Mouse (Mus musculus): ENCODE results near the gene Ppfia4. TPM values are rescaled to one million over a fixed set of nuclear protein-coding genes. Genes with fewer than 3 reads are reported as not detected.

Ppfia4 gene
- polyA plus RNA-seq, 1 experiment = 7.2 TPM

DNA sequence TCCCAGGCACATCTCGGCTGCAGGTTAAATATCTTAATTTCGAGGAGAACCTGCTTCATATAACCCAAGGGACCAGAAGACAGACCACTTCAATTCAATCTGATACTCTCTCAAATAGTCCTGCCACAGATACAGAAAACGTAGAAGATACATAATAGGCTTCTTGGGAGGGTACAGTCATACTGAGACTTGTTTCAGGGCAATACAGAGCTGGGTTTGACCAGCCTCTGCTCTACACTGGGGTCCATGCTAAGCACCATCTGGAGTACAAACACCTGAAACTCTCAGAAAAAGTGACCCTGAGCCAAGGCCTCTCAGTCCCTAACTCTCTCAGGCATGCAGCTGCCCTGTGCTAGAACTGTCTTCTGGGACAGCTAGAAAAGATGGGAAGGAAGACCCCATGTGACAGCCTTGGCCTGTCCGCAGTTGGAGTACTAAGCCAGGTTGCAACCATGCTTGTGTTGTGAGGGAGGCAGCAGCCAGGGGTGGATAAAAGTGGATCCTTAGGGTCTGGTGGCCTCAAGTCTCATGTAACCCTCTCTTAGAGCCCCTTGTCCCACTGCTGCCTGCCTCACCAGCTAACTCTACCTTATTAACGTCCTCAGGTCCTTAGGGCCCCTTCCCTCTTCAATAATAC is 9.0 kb upstream of the Ppfia4 start:
- DNase-seq (ENCODE audit: low read depth, low spot score) = no peak
- 80% methylated on average over 5 of the region's 5 CpGs for WGBS

DNA sequence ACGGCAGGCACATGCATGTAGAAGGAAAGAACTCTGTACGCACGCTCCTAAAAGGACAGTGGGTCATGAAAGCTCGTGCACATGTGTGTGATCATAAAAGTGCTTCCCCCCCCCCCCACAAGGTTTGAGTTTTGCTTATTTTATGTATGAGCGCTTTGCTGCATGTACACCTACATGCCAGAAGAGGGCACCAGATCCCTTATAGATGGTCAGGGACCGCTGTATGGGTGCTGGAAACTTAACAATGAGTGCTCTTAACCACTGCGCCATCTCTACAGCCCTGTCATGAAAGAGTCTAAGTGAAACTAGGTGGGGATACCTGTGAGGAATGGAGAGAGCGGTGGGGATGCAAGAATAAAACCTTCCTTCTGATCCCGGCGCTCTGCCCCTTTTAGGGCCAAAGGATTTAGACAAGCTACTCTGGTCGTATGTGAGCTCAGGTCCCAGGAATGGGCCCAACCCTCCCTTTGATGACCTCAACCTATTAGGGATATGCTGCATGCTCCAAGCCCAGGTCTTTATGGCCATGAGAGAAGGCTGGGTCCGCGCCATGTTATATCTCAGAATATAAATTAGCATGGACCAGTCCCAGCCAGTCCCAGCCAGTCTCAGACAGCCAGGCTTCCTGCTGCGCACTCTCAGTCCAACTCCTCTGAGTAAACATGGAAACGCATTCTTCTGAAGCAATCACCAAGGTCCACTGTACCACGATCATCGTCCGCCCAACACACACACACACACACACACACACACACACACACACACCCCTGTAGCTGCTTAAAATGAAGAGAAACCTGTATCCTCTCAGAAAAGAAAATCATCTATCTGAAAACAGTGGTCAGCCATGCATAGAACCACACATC is 7.3 kb upstream of the Ppfia4 start:
- 88% methylated on average over 18 of the region's 18 CpGs for WGBS
- DNase-seq (ENCODE audit: low read depth, low spot score) = no peak

DNA sequence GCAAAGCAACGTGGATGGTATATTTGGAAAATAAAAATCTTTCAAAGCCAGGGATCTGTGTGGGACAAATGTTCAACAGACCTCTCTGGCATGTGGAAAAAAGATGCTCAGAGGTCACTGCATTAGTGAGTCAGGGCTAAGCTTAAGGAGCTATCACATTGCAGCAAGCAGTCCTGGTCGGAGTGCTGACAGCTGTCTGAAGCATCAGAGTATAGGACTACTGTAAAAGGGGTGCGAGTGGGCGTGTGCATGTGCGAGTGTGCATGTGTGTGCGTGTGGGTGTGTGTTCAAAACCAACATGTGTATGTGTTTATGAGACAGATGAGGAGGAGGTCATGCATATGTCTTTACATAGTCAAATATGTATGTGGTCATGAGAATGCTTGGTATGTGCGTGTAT is 6.4 kb upstream of the Ppfia4 start:
- 90% methylated on average over 7 of the region's 7 CpGs for WGBS
- no peak for DNase-seq (ENCODE audit: low read depth, low spot score)

DNA sequence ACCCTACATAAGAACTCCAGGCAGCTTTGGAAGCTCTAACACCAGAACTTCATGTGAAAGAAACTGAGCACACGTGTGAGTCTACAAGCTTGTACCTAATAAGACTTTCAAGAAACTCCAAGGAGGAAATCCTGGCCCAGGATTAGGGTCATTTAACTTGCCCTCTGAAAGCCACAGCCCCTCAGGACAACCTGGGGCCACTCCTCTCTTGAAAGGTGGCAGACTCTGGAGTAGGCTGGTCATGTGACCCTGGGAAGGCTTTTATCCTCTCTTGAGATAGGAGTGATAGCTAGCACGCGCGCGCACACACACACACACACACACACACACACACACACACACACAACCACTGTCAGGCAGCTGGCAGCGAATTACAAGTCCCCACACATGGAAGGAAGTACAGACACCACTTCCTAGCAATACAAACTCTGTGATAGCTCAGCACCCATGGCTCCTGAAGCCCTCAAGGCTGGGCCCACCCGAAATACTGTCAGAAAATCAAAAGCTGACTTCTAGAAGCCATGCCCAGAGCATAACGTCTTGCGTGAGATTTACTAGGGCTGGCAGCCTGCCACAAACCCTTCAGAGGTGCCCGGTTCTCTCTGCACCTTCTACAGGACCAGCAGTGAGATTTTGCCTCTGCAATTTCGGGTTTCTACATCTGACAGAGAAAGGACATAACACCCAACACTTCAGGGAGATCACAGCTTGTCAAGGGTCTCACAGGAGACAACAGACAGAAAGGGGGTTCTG is 4.4 kb upstream of the Ppfia4 start:
- 38% methylated on average over 11 of the region's 11 CpGs for WGBS
- no peak for DNase-seq (ENCODE audit: low read depth, low spot score)

DNA sequence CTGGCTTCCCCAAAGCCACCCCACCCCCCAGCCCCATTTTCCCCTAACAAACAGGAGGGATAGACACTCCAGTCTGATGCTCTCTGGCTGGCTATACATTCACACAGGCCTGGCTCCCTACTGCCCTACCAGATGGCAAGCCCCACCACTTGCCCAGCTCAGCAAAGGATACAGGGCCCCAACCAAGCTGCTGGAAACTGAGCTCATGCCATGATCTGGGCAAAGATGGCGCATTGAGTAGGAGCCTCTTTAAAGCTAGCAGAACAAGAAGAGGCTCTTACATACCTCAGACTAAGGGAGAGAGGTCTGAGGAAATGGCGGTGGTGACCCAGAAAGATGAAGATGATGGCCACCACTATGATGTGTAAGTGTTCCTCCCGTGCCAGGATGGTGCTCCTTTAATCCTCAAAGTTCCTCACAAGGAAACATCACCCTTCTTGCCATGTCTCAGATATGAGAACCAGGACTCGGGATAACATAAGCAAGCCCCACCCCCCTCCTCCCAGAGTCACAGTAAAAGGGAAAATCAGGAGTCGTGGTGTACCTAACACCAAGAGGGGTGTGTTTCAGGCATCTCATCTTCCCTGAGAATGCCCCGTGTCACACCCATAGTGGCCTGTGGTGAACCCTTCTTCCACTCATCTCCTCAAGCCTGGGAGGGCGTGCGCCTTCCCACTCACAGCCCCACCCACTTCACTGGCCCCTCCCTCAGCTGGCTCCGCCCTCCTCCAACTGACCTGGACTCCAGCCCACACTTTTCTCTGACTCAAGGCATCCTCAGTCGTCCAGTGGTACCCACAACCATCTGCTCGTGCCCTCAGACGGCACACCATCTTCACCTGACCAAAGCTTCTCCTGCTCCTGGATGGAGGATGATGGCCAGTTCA is 3.4 kb upstream of the Ppfia4 start:
- no peak for DNase-seq (ENCODE audit: low read depth, low spot score)
- WGBS = 67% methylated on average over 12 of the region's 12 CpGs

DNA sequence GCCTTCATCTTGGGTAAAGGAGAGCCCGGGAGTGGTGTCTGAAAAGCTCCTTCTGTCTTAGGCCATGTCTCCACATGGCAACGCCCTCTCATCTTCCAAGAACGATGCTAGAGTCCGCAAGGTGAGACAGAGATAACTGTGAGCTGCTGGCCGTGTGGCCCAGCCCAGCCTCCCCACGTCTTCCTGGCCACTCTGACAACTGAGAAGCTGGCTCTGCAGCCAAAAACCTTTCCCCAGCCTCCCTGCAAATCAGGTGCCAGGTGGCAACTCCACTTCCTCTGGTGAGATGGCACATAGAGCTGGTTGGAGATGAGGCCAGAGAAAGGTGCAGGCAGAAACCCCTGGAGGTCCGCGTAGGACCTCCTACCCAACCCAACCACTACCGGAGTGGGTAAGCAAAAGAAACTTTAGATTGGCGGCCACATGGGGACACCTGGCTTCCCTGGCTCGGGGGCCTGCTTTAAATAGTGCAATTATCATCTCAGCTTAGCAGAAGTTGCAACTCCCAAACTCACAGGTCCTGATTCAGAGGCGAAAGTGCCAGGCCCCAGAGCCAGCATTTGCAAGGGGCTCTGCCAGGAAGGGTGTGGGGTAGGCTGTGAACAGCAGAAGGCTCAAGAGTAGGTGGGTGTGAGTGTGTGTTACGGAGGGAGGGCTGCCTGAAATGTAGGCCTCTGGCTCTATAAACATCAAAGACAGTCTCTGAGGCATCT is 2.6 kb upstream of the Ppfia4 start:
- 76% methylated on average over 13 of the region's 13 CpGs for WGBS
- no peak for DNase-seq (ENCODE audit: low read depth, low spot score)

DNA sequence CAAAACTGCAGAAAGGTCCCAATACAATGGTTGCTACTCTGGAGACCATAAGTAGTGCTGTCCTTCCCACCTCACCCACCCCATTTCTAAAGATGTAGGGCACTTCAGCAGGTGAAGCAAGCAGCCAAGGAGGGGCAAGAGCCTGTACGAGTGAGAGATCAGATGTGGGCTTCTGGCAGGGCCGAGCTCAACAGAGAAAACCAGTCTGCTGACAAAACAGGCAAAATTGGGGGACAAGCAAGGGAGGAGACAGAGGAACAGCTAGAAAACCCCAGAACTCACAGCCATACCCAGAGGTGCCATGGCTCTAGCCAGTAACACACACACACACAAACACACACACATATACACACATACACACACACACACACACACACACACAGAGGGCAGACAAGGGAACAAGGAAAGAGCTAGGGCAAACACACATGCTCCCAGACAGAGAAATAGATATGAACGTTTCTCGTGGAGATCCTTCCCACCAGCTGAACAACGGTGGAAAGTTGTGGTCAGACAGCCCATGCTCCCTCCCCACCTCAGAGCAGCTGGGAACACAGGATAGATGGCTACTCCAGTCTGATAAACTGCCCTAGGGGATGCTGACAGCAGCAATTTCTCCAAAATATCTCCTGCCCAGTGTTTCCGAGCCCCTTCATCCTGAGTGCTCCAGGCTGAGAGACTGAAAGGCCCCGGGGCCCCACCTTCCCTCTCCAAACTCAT is 1.5 kb upstream of the Ppfia4 start:
- 68% methylated on average over 7 of the region's 7 CpGs for WGBS
- DNase-seq (ENCODE audit: low read depth, low spot score) = no peak

DNA sequence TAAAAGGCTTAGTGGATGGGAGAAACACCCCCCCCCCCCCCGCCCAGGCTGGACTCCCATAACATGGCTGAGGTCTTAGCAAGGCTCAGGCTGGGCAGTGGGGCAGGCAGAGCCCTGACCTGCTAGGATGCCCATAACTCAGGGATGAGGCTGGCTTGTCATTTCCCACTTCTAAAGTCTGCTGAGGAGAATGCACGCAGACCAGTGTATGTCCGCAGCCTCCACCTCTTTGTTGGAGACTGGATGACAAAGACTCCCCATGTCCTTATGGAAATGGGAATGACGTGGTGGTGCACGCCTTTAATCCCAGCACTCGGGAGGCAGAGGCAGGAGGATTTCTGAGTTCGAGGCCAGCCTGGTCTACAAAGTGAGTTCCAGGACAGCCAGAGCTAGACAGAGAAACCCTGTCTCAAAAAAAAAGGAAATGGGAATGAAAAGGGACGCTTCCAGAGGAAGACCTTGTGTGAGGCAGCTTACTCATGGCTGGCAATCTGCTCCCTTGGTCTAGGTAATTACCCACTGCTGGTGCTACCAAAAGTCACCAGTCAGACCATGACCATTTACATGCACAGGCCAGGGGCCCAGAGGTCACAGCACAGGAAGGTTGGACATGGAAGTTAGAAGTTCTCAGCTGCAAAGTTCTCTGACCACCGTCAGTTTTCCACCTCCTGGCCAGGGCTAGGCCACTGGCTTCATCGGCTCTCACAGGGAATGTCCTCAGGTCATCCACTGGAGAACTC is 813 bp upstream of the Ppfia4 start:
- DNase-seq (ENCODE audit: low read depth, low spot score) = no peak
- 87% methylated on average over 10 of the region's 10 CpGs for whole genome bisulfite sequencing

DNA sequence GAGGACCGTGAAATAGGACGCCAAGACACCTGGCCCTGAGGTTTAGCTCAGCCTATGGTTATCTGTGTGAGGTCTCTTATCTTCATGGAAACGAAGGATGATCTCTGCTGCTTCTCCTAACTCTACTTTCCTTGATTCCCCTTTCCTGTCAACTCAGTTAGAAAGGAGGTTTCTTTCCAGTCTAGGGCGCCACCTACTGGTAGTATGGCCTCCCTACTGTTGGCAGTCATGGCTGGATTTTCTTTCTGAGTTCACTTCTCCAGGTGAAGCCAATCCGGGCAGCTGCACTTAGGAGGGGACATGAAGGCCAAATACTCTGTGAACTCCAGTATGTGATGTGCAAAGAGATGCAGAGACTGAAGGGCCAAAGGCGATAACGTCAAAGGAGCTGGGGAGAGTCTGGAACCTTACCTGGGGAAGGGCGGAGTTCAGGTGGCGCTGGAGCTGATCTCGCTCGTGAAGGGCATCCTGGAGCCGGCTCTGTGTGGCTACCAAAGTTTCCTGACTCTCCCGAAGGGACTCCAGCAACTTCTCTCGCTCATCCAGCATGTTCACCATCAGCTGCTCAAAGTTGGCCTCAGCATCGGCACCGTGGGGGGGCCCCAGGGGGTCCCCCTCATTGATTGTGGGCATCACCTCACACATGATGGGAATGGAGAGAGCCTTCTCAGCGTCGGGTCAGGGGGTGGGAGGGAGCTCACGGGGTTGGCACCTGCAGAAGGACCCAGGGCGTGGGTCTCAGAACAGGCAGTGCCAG is 671 bp downstream of the Ppfia4 start:
- peak; percentile 64 for DNase-seq (ENCODE audit: low read depth, low spot score)
- 40% methylated on average over 20 of the region's 20 CpGs for WGBS

DNA sequence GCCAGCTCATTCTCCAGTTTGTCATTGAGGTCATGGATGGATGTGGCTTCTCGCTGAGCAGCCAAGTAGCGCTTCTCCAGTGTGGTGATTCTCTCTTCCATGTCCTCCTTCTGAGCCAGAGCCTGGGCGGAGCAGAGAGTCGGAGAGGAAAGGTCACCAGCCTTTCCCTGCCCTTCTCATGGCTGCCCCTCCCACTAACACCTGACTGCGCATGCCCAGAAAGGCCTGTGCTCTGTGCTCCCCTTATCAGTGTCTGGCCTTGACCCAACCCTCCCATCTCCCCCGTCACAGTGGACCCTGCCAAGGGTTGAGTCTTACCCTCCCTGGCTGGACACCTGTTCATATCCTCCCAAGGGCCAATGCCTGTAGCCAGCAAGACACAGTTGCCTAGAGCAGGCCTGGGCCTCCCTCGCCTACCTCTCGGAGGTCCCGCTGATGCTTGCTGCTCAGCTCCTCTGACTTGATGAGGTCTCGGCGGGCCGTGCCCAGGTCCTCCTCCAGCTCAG is 5.8 kb downstream of the Ppfia4 start:
- no peak for DNase-seq (ENCODE audit: low read depth, low spot score)
- 88% methylated on average over 12 of the region's 12 CpGs for WGBS

DNA sequence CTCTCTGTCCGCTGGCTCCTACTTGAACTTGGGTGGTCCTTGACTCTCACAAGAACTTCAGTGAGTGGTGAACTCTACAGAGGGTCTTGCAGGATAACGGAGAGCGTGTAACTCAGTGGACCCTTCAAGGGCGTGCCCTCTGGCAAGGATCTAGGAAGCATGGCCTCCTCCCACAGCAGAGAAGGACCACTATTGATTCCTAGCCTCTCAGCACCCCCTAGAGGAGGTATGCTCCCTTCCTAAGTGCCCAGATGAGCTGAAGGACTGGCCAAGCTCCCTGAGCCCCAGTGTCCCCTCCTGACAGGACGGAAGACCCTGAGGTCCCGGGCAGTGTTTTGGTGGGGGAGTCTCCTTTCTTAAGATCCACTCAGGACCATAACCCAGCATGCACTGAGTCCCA is 10.1 kb downstream of the Ppfia4 start:
- no peak for DNase-seq (ENCODE audit: low read depth, low spot score)
- WGBS = 77% methylated on average over 6 of the region's 6 CpGs

DNA sequence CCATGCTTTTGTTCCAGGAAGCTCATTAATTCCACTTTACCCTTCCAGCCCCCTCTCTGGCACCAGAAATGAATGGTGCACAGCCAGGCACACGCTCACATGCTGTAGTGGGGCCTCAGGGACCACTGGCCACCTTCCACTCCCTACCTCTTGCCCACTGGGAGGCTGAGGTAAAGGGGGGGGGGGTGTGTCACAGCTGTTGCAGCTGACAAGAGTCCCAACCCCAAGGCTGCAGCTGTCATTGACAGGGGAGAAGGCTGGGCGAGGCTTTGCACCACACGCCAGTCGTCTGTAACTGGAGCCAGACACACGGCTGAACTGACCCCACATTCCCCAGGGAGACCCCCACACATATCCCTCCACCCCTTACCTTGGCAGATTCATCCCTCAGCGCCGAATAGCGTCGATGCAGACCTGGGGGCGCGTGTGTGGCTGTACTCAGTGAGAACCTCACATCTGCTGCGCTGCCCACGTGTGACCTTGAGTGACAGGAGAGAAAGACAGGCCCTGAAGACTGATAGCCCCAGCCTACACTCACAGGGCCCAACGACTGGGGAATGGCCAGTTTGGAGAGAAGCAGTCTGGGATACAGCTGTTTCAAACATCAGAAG is 11.9 kb downstream of the Ppfia4 start:
- no peak for DNase-seq (ENCODE audit: low read depth, low spot score)
- WGBS = 70% methylated on average over 14 of the region's 14 CpGs

DNA sequence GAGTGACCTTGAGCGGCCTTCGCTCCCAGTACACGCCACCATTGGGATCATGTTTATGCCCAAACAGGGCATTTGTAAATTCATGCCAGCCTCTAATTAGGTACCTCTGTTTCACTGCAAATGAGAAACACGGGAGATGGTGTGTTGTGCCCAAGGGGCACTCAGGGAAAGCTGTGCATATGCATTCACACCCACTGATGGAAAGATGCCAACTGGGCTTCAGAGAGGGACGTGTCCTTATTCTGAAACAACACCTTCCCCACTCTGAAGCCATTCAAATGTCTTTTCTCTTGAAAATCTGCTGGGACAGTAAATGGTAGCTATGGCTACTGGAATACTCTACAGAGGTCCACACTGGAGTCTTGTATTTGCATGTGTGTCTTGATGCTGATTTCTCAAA is 14.5 kb downstream of the Ppfia4 start:
- DNase-seq (ENCODE audit: low read depth, low spot score) = no peak
- WGBS = 80% methylated on average over 5 of the region's 5 CpGs

DNA sequence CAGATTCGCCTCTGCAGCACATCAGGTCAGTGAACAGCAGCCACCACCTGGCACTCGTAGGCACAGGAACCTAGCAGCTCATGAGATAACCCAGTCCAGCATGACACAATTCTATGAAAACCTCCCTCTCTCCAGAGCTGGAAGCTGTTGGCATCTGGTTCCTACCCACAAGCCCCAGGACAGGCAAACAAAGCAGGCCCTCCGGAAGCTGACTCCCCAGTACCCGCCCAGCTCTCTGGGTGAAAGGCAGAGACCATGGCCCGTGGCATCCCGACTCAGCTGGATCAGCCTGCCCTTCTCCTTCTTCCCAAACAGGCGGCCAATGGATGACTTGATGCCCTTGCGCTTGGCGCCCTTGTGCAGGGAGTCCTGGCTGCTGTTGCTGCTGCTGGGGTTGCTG is 16.4 kb downstream of the Ppfia4 start:
- 75% methylated on average over 9 of the region's 9 CpGs for WGBS
- no peak for DNase-seq (ENCODE audit: low read depth, low spot score)

DNA sequence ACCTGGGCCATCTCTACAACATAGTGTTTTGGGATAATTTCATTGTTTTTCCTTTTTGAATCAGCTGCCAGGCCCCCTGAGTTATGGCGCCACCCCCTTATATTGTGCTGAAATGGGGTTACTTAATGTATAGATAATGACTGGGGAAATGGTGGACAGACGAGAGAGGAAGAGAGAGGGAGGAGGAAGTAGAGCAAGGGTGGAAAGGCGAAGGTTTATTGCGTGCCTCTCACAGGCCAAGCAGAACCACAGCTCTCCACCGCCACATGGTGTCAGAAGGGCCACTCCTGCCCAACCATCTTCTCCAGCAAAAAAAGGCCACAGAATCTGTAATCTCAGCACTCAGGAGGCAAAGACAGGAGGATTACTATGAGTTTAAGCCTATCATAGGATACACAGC is 17.5 kb downstream of the Ppfia4 start:
- DNase-seq (ENCODE audit: low read depth, low spot score) = no peak
- WGBS = 67% methylated on average over 5 of the region's 5 CpGs

DNA sequence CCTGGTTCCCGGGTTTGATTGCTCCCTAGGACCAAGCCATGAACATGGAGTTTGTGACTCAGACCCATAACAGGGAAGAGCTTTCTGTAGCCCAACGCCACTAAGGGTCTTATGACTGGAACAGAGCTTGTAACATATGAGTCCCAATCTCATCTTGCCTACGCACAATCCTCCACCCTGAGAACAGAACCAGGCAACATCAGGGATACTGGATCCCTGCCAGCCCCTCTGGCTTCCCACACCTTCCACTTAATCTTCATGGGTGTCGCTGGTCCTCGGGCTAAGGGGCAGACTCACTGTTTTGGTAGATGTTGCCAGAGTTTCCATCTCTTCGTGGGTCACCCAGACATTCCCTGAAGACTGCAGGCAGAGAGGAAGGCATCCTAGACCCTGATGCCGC is 21.0 kb downstream of the Ppfia4 start:
- DNase-seq (ENCODE audit: low read depth, low spot score) = no peak
- 84% methylated on average over 7 of the region's 7 CpGs for WGBS

DNA sequence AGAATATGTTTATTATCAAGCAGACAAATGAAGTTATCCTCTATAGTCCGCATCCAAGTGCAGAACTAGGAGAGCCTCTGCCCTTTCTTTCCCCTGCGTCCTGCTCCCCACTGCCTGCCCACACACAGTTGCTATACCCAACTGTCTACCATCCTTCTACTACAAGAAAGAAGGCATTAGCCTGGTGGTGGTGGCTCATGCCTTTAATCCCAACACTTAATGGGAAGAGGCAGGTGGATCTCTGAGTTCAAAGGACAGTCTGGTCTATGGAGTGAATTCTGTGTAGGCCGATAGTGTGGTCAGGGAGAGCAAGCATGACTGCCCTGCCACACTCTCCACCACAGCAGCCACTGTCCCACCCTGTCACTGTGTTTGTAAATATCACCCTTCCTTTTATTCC is 22.0 kb downstream of the Ppfia4 start:
- no peak for DNase-seq (ENCODE audit: low read depth, low spot score)
- 97% methylated on average over 3 of the region's 3 CpGs for WGBS
